Mouse (Mus musculus): Measurements from ENCODE around the gene Ldhd. TPM values are rescaled to one million over a fixed set of nuclear protein-coding genes. Genes with fewer than 3 reads are reported as not detected.

Ldhd gene
- 8.8 and 9.4 TPM in 2 replicates for polyA plus RNA-seq (2012; rRNA removed)

DNA sequence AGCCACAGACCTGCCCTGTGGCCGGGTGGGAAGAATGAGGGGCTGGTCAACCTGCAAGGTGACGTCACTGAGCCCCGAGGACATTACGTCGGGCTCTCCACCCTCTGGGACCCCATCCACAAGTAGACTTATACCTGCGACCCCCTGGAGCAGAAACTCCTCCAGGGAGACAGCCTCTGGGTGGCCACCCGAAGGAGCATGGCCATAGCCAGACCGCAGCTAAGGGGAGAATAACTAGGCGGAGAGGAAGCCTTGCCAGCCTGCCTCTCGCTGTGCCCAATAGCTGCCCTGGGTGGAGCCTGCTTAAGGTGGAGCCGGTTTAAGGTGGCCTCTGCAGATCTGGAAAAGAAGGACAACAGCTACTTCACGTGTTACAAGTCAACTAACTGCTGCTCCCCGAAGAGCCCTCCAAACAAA lies at the start of gene Ldhd:
TSS of gene Ldhd (minus strand) at position 270 of the 417 bp plus-strand sequence.
- Histone ChIP-seq H3K4me1 (ENCODE audit: control insufficient read depth, insufficient read depth, low read length) (peaks cover 6% of the 10 kb centered on the region), H3K4me3 (replicated peaks; ENCODE audit: extremely low read depth, low read depth, low read length) (peak within 1 kb of the TSS; percentile 66)
- TF ChIP-seq CTCF (IDR thresholded peaks at IDR 0.05; ENCODE audit: insufficient read depth, low read length) (no peak), POLR2A (IDR thresholded peaks at IDR 0.05; ENCODE audit: borderline replicate concordance, extremely low read depth, low read depth, low read length) (peak; percentile 70; the same call in 1 of the 2 replicates)
- peak; percentile 60 for DNase-seq
- WGBS = 21% methylated on average over 13 of the region's 13 CpGs

DNA sequence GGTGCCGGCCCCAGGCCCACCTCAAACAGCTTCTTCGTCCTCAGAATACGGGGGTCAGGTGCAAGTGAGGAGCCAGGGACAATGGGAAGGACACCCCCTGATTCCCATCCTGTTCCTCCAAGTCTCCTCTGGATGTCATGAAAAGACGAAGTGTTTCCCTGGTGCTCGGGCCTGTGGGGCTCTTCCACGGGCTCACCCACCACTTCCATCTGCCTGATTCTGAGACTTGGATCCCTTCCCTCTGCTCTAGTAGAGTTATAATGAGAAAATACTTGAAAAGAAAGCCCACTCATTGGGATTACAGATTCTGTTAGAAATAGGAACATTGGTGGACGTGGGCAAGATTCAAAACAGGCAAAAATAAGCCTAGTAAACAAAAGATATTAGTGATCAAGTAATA lies 48.7 kb upstream of the Ldhd start:
- TF ChIP-seq CTCF (IDR thresholded peaks at IDR 0.05; ENCODE audit: insufficient read depth, low read length) = no peak
- no peak for TF ChIP-seq POLR2A (IDR thresholded peaks at IDR 0.05; ENCODE audit: borderline replicate concordance, extremely low read depth, low read depth, low read length)
- no peak for DNase-seq
- no peaks in the 10 kb centered on the region for H3K4me1 ChIP-seq (ENCODE audit: control insufficient read depth, insufficient read depth, low read length)
- WGBS = 97% methylated on average over 7 of the region's 7 CpGs
- H3K4me3 ChIP-seq (replicated peaks; ENCODE audit: extremely low read depth, low read depth, low read length) = no peak overlapping the region

DNA sequence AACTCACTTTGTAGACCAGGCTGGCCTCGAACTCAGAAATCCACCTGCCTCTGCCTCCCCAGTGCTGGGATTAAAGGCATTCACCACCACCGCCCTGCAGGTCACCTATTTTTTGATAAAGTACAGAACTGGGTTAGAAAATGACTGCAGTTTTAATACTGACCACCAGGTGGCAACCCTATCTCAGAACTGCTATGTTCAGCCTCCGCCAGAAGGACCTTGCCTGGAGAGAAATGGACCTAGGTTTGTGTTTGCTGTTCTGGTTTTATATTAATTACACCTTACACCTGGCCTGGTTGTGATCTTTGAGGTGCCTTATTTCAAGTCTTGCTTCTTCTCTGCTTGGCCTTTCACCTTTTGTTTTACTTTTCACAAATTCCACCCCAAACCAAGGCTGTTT lies 47.9 kb upstream of the Ldhd start:
- no peak for TF ChIP-seq POLR2A (IDR thresholded peaks at IDR 0.05; ENCODE audit: borderline replicate concordance, extremely low read depth, low read depth, low read length)
- TF ChIP-seq CTCF (IDR thresholded peaks at IDR 0.05; ENCODE audit: insufficient read depth, low read length) = peak; percentile 59
- H3K4me3 ChIP-seq (replicated peaks; ENCODE audit: extremely low read depth, low read depth, low read length) = no peak overlapping the region
- 14% methylated on average over 3 of the region's 3 CpGs for WGBS
- peak; percentile 15 for DNase-seq
- no peaks in the 10 kb centered on the region for H3K4me1 ChIP-seq (ENCODE audit: control insufficient read depth, insufficient read depth, low read length)

DNA sequence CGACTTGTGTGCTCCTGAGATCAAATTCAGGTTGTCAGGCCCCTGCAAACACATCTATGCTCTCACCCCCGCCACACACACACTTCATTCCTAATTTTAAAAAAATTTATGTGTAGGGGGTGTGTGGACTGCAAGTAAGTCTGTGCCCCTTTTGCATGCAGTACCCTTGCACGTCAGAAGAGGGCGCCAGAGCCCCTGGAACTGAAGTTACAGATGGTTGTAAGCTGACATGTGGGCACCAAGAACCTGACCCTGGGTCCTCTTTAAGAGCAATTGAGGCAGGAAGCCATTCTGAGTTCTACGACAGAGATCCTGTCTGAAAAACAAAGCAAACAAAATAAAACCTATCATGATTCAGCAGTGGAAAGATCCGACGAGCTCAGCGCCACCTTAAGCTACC lies 46.1 kb upstream of the Ldhd start:
- DNase-seq = no peak
- Histone ChIP-seq H3K4me1 (ENCODE audit: control insufficient read depth, insufficient read depth, low read length) (no peaks in the 10 kb centered on the region), H3K4me3 (replicated peaks; ENCODE audit: extremely low read depth, low read depth, low read length) (no peak overlapping the region)
- TF ChIP-seq POLR2A (IDR thresholded peaks at IDR 0.05; ENCODE audit: borderline replicate concordance, extremely low read depth, low read depth, low read length) (no peak), CTCF (IDR thresholded peaks at IDR 0.05; ENCODE audit: insufficient read depth, low read length) (peak; percentile 45)
- WGBS = 72% methylated on average over 8 of the region's 8 CpGs

GRCm38 (mm10) chr8:111666751-111667150 lies 36.6 kb upstream of the Ldhd start:
- no peaks in the 10 kb centered on the region for H3K4me1 ChIP-seq (ENCODE audit: control insufficient read depth, insufficient read depth, low read length)
- WGBS = 85% methylated on average over 2 of the region's 2 CpGs
- no peak overlapping the region for H3K4me3 ChIP-seq (replicated peaks; ENCODE audit: extremely low read depth, low read depth, low read length)
- TF ChIP-seq POLR2A (IDR thresholded peaks at IDR 0.05; ENCODE audit: borderline replicate concordance, extremely low read depth, low read depth, low read length) = no peak
- no peak for TF ChIP-seq CTCF (IDR thresholded peaks at IDR 0.05; ENCODE audit: insufficient read depth, low read length)
- no peak for DNase-seq

DNA sequence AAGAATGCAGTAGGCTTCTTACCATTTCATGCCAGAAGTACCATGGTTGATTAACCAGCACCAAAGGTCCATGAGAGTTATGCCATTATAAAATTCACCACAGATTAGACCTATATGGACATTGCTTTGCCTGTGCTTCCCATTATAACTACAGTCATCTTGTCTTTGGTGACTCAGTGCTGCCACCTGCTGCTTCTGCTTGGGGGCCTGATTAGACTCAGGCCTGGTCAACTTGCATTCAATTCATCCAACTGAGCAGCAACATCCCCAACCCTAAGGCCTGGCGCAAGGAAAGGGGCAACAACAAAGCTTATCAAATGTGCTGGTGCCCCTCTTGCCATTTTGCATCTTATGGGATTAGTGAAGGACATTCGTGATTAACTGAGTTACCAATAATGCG lies 32.3 kb upstream of the Ldhd start:
- 89% methylated on average over 3 of the region's 3 CpGs for WGBS
- TF ChIP-seq CTCF (IDR thresholded peaks at IDR 0.05; ENCODE audit: insufficient read depth, low read length) (peak; percentile 89), POLR2A (IDR thresholded peaks at IDR 0.05; ENCODE audit: borderline replicate concordance, extremely low read depth, low read depth, low read length) (no peak)
- Histone ChIP-seq H3K4me3 (replicated peaks; ENCODE audit: extremely low read depth, low read depth, low read length) (no peak overlapping the region), H3K4me1 (ENCODE audit: control insufficient read depth, insufficient read depth, low read length) (peaks cover 6% of the 10 kb centered on the region)
- peak; percentile 84 for DNase-seq

GRCm38 (mm10) chr8:111658819-111659423 lies 28.7 kb upstream of the Ldhd start:
- TF ChIP-seq CTCF (IDR thresholded peaks at IDR 0.05; ENCODE audit: insufficient read depth, low read length) (no peak), POLR2A (IDR thresholded peaks at IDR 0.05; ENCODE audit: borderline replicate concordance, extremely low read depth, low read depth, low read length) (no peak)
- no peak for DNase-seq
- no peak overlapping the region for H3K4me3 ChIP-seq (replicated peaks; ENCODE audit: extremely low read depth, low read depth, low read length)
- H3K4me1 ChIP-seq (ENCODE audit: control insufficient read depth, insufficient read depth, low read length) = peaks cover 6% of the 10 kb centered on the region
- WGBS = 19% methylated on average over 6 of the region's 6 CpGs

DNA sequence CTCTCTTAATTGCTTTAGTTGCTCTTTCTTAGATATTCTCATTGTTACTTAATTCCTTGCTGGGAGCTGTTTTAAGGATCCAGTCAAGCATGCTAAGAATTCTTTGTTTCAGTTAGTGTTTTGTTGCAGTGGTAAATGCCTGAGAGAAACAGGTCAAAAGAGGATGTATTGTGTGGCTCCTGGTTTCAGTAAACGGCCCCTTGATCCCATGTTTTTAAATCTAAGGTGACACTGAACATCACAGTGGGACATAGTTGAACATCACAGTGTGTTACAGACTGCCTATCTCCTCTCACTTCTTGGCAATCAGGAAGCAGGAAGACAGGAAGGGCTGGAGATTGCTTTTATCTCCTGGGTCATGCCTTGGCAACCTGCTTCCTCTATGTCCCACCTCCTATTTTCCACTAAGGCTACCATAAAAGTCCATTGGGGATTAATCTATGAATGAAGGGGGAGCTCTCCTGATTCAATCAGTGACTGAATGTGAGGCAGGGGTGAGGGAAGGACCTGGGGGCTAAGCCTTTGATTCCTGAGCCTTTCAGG lies 27.2 kb upstream of the Ldhd start:
- Histone ChIP-seq H3K4me3 (replicated peaks; ENCODE audit: extremely low read depth, low read depth, low read length) (no peak overlapping the region), H3K4me1 (ENCODE audit: control insufficient read depth, insufficient read depth, low read length) (peaks cover 6% of the 10 kb centered on the region)
- TF ChIP-seq CTCF (IDR thresholded peaks at IDR 0.05; ENCODE audit: insufficient read depth, low read length) (no peak), POLR2A (IDR thresholded peaks at IDR 0.05; ENCODE audit: borderline replicate concordance, extremely low read depth, low read depth, low read length) (no peak)
- DNase-seq = no peak
- 50% methylated on average over 1 of the region's 1 CpGs for WGBS

- no peak for TF ChIP-seq POLR2A (IDR thresholded peaks at IDR 0.05; ENCODE audit: borderline replicate concordance, extremely low read depth, low read depth, low read length)
- TF ChIP-seq CTCF (IDR thresholded peaks at IDR 0.05; ENCODE audit: insufficient read depth, low read length) = no peak
- 78% methylated on average over 2 of the region's 2 CpGs for WGBS
- peaks cover 2% of the 10 kb centered on the region for H3K4me1 ChIP-seq (ENCODE audit: control insufficient read depth, insufficient read depth, low read length)
- no peak overlapping the region for H3K4me3 ChIP-seq (replicated peaks; ENCODE audit: extremely low read depth, low read depth, low read length)
- no peak for DNase-seq
These were observed 23.4 kb upstream of the Ldhd start for GRCm38 (mm10) chr8:111653524-111653923.

DNA sequence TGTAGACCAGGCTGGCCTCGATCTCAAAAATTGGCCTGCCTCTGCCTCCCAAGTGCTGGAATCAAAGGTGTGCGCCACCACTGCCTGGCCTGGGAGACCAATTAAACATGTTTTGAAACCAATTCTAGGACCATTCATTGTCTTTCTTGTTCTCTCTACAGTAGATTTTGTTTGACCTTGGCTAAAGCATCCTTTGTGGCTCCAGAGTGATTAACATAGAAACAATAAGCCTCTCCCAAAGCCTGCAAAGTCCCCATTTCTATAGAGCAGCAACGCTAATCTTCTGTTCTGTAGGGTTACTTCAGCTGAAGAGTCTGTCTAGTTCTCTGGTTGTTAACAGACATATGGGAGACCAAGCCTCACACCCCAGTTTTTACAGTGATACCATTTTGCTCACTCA lies 20.5 kb upstream of the Ldhd start:
- 91% methylated on average over 3 of the region's 3 CpGs for WGBS
- no peaks in the 10 kb centered on the region for H3K4me1 ChIP-seq (ENCODE audit: control insufficient read depth, insufficient read depth, low read length)
- no peak overlapping the region for H3K4me3 ChIP-seq (replicated peaks; ENCODE audit: extremely low read depth, low read depth, low read length)
- TF ChIP-seq POLR2A (IDR thresholded peaks at IDR 0.05; ENCODE audit: borderline replicate concordance, extremely low read depth, low read depth, low read length) (no peak), CTCF (IDR thresholded peaks at IDR 0.05; ENCODE audit: insufficient read depth, low read length) (no peak)
- no peak for DNase-seq

Data from lung, adult 2 months (tissue).